Mouse (Mus musculus): ENCODE measurements around the gene Lrrc9.

Lrrc9 gene

DNA sequence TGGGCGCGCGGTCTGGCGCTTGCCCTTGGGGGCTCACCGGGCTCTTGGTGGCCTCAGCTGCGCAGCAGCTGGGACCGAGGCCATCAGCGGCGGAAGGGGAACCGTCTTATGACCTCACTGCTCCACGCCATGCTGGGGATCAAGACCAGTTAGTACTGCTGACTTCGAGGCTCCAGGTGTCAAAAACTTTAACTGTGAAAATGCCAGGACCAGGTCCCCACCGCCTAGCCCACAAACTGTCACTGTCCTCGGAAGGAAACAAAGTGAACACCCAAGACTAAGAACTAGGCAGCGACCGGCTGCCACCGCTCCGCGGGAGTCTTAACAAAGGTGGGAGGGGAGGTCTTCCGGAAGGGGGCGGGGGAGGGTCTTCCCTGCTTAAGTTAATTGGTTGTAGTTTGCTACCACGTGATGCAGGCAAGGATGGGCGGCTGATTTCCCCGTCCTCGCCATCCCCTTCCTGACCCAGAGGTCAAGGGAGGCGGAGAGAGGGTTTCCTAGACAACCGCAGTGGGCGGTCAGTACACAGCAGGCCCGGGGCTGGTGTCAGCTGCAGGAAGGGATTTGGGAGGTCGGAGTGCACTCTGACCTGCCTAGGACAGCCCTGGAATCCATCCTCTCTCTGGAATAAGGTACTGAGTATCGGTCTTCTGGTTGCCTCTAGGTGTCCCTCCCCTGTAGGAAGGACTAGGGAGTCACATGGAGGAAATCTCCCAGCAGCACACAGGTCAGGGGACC lies at the start of gene Lrrc9:
Lrrc9 (plus strand) TSS at position 28 of the 738 bp plus-strand sequence.
- DNase-seq, result peak; percentile 93

DNA sequence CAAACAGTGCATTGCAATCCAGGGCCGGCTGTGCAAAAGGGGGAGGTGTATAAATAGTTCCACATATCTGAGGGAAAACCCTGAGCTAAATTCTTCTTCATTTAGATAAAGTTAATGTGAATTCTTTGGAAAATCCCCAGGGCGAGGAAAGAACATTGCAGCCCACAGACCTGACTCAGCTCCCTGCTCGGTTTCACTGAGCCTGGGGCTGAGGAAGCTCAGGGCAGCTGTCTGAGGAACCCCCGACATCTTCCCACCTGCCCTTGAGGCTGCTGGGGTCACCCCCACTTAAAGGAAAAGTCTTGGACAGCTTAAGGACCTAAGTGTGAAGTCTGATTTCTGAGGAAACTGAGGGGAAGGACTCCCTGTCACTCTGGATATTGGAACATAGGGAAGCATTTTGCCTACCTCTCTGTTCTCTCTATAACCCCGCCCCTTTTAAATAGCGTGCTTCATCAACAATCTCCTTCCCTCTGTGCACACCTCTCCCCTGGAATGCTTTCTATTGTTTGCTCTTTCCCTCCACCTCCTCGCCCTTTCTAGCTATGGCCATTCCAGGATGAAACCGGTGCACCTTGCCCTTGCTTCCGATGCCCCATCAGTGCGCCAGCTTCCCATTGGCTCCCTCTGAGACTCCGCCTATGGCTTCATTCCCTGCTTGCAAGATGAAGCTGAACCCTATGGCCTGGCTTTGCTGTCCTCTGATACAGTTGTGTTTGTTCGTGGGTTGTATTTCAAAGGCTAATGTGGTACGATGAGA lies 48.4 kb upstream of the Lrrc9 start:
- no peak for DNase-seq

DNA sequence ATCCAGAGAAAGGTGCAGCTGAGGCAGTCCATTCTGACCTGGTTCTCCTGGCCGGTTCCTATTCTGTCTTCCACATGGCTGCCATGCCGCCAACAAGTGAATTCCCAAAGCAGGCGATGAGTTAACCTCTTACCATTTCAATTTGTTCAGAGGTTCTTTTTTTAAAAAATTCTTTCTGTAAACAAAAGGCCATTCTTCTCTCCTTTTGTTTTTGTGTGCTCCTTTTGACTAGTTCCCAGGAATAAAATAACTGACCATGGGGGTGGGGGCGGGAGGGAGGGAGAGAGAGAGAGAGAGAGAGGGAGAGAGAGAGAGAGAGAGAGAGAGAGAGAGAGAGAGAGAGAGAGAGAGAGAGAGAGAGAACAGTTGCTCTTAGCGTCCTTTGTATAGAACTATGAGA lies 36.6 kb upstream of the Lrrc9 start:
- DNase-seq, result peak; percentile 58

DNA sequence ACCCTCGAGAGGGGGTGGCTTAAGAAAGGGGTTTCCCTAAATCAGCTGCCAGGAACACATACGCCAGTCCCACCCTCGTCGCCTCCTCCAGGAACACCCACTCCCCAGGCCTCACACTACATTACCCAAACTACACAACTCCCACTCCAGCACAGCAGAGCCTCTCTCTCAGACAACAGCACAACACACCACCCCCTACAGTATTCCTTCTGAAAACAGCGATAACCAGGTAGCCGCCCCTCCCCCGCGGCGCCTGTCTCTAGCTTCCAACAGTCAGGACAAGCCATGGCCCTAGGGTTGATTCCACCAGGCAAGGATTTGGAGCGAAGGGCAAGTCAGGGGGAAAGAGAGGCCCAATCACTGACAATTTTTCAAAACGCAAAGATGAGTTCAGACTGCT lies 34.5 kb upstream of the Lrrc9 start:
- peak; percentile 60 for DNase-seq

DNA sequence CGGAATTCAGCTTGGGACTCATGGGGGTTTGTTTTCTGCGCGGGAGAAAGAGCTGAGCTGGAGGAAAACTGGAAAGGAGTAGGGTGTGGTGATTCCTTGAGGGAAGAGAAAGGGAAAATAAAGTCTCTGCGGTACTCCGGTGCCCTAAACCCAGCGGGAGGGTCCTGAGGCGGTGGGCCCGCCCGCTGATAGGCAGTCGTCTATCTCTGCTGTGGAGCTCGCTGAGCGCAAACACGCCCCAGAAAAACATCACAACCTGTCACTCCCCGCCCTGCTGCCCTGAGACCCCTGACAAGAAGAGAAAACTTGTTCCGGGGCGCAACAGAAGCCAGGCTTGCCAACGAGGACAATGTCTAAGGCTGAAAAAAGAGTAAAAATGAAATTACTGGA lies 34.0 kb upstream of the Lrrc9 start:
- peak; percentile 58 for DNase-seq

DNA sequence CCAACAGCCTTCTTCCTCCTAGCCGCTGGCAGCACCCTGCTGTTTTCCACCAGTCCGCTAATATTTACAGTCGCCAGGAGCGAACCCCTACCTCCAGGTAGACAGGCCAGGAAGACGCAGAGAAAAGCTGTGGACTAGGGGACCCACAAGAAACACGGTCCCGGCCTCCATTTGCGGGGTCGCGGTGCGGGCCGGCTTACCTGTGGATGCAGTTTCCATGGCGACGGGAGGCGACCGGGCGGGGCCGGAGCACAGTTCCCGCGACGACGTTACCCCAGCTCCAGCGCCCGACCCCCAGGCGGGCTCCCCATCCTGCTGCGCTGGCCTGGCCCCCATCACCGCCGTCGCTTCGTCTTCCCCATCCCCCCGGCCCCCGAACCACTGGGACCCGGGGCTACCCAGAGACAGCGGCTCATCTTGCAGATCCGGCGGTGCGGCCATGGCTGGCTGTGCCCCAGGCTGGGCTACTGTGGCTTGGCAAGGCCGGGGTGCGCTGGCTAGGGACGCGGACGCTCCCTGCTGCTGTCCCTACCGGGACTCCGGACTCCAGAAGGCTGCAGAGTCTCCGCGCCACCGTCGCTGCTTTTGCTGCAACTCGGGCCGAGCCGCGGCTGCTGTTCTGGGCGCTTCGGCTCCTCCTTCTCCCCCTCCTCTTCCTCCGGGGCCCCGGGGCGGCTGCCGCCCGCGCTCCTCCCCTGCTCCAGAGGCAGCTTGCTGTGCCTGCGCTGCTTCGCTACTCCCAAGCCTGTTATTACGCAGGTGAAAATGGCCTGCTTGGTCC lies 33.4 kb upstream of the Lrrc9 start:
- peak; percentile 83 for DNase-seq

DNA sequence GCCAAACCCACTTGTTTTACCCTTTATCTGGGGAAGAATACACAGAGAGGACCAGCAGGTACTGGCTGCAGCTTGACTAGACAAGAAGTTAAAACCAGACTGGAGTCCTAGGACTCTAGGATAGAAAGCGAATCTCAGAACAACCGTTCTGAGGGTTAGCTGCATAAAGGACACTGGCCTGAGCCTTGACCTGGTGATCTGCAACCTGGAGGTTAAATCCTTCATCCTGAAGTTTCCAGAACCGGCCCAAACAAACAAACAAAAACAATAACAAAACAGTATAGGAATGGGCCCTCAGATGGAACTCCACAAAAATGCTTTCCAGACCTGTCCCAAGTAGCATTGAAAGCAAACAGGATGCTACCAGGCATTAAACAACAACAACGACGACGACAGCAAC lies 32.7 kb upstream of the Lrrc9 start, which contains the start of gene Rtn1:
Rtn1 (minus strand) TSS at position 101 of the 400 bp plus-strand sequence.
- DNase-seq, result no peak

DNA sequence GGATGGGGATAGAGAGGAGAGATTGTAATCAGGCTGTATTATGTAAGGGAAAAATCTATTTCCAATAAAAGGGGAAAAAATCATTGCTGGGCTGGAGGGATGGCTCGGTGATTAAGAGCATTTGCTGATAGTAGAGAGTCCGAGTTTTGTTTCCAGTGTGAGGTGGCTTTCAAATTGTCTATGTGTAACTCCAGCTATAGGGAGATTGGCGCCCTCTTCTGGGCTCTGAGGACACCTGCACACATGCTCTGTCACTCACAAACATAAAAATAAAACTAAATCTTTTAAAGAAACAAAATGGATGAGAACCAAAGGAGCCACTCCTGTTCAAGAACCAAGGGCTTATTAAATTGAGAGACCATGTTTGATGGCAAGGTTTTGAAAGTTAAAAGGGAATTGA lies 23.9 kb upstream of the Lrrc9 start:
- peak; percentile 73 for DNase-seq

DNA sequence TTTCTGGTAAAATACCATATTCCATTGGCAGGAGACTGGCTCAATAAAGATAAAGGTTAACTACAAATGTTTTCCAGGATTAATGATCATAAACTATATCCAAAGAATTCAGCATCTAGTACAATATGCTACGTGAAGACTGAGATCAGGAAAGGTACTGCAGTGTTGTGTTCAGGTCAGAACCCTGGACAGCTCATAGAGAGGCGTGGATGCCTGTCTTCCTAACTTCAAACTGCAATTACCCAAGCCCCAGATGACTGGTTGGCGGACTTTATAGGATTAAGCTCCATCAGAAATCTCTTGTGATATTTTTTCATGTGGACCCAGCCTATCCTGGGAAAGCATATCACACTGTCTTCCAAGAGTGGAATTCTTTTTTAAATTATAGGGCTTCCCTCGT lies 19.0 kb upstream of the Lrrc9 start:
- DNase-seq, result no peak

DNA sequence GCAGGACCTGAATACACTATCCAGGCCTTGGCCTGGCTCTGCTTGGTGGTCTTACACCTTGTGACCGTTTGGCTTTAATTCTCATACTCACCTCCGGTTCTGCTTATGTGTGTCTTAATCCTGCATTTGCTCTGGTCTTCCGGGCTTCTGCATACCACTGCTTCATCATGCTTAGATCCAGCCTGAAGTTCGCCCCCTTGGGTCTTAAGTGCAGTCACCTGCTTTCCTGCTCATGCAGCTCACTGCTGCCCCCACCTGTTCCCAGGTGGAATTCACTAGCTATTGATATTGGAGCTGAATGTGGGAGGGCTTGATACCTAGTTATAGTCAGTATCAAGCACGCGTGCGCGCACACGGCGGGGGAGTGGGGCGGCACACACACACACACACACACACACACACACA lies 13.9 kb upstream of the Lrrc9 start:
- DNase-seq, result peak; percentile 88

DNA sequence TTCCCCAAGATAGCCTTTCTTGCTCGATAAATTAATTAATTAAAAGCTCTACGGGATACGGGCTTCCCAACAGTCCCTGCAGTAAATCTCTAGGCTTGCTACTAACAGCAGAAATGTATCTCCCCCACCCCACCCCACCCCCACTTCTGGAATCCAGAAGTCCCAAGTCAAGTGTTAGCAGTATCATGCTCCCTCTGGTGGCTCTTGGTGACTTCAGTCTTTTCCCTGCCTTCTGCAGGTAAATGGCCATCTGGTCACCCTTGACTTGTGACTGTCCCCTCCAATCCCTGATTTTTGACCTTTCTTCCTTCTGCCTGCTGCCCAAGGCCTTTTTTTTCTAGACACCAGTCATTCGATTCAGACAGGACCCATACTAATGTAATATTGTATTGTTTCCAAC lies 9.5 kb upstream of the Lrrc9 start:
- DNase-seq, result peak; percentile 27

DNA sequence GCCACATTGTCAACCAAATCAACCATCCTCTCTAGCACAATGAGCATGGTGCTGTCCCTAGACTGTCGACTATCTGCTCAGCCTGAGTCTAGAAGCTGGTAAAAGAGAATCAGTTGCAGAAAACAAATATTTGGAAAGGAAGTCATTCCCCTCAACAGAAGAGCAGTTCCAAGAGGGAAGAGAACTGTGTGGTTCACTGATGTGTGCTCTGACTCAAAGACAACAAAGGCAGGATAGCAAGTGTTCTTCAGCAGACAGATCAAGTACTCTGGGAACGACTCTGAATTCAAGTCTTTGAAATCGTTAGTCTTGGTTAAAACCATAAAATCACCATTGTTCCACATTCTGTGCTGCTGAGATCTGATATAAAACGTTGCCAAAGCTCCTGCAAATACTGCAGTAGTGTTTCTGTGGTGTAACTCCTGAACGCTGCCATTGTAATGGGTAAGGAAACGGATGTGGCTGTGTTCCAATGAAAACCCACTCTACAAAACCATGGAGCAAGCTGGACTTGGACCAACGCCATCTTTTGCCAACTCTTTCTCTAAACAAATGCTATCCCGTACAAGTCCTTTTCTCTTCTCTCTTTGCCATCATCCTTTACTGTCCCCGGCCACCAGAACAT lies 8.3 kb upstream of the Lrrc9 start:
- DNase-seq, result no peak

DNA sequence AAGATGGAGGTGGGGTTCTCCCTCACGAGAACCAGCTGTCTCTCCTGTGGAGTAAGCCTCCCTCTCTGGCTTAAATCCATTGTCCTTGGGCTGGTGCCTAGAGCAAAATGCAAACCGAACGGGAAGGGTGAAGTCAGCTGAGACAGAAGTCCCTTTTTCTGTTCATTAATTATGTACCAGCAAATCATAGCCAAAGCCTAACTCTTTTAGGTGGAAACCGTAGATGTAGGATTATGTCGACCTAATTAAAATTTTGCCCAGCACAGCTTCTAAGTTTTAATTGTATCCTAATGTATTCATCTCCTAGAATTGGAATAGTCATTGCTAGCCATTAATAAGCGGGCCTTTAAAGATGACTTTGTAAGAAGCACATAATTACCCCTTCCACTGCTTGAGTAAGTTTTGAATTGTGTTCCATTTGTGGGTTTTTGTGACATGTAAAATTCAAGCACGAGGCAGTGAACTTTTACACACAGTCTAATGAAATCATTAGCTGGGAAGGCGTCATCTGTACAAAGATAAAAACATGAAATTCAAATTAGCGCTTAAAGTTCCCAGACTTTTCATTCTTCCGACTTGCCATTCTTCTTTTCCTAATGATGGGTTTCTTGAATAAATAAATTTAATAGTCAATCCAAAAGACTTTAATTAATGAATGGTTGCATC lies 3.9 kb upstream of the Lrrc9 start:
- DNase-seq, result peak; percentile 56

DNA sequence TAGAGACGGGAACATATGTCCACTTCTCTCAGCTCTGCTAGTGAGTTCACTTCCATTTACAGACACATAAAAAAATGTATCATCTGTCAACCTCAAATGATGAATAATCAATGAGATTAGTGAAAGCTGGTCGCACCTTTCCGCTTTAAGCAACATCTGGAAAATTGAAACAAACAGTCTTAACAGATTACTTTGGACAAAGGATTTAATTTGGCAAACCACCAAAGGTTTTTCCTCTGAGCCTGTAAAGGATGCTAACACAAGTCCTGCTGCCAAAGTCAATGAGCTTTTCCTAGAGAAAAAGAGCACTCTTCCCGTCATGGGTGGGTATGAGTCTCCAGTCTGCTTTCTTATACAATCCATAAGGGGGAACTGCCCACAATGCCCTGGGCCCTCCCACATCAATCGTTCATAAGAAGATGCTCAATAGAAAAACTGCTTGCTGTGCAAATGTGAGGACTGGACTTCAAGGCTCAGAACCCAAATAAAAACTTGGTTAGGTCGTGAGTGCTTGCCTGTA lies 2.6 kb upstream of the Lrrc9 start:
- peak; percentile 20 for DNase-seq

DNA sequence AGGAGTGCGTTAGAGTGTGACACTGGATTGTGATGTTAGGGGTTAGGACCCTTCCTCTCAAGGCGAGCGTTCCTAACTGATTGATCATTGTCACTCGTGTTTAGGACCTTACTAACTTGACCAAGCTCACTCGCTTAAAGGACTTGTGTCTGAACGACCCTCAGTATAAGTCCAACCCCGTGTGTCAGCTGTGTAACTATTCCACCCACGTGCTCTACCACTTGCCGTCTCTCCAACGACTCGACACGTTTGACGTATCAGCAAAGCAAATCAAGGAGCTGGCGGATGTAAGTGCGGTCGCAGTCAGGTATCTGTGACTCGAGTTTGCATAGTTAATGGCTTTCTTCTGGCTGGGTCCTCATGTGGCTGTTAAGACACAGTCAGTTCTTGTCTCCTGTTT lies 12.3 kb downstream of the Lrrc9 start:
- no peak for DNase-seq

DNA sequence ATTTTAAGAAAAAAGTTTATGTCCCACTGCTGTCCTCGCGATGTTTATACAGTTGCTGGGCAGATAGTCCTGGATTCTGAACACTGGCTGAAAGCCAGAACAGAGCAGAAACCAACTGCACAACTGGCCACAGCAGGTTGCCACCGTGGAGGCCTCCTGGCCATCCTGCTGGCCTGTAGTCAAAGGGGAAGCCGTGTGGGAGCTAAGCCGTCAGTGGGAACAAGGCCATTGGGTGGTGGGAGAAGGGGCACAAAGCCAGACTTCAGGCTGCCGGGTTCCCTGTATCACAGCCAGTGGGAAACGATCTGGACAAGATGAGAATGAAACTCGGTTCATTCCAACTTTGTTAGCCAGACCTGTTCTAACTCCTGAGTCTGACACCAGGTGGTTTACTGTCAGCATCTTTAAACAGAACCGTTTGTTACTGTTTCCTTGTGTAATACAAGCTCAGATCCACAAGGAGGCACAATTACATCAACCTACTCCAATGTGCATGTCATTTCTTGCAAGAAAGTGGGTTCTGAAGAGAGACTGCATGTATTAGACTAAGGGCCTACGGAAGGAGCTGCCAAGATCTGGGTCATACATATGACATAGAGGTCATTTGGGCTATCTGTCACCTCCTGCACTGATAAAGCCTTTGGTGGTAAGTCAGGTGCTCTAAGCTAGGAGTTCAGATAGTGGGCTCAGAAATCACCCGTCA lies 19.7 kb downstream of the Lrrc9 start:
- DNase-seq, result peak; percentile 68

DNA sequence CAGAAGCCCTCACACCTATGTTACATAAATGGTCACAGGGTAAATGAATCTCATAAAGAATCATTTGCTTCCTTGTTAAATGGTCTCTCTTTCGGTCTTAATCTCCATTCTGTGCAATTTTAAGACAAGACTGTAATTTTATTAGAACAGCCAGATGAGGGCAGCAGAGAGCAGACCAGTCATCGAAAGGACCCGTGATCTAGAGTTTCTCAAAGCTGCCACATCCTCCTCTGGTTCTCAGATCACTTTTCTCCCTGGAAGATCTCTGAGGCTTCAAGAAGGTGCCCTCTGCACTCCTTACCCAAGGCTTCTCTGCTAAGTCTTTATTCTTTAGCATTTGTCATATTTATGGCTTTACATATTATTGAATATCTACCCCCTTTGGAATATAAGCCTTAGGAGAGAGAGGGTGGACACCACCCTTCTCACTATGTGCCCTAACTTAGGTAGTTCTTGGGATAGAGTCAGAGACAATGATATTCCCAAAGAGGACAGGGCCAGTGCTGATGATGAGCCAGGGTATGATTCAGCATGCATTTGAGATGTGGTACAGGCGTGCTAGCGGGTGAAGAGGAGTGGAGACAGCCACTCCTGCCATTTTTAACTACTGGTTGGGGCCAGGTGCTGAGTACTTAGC lies 20.3 kb downstream of the Lrrc9 start:
- peak; percentile 85 for DNase-seq

DNA sequence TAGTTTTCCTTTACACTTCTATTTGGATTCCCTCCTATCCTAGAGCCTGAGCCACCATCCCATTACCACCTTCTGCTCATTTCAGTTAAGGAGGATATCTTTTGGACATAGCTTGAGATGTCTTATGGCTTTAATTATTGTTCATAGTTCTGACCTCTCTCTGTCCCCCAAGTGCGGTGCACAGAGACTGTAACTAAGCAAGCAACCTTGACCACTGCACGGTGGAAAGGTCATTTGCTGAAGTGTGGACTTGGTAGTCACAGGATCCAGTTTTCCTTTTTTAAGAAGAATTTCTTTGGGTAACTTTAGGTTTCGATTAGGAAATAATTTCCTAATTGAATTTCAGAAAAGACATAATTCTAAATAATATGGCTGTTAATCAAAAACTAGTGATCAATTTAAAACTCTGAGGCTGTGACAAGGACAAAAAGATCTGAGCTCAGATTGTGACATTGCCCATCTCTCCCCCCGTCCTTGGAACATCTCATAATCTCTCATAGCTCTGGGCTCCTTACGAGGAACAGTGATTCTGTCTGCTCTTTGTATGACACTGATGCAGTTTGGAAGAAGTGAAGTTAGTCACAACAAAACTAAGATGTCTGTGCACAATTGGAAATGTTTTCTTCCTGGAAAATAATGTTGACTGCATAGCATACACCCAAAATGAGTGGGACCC lies 24.3 kb downstream of the Lrrc9 start:
- DNase-seq, result no peak

DNA sequence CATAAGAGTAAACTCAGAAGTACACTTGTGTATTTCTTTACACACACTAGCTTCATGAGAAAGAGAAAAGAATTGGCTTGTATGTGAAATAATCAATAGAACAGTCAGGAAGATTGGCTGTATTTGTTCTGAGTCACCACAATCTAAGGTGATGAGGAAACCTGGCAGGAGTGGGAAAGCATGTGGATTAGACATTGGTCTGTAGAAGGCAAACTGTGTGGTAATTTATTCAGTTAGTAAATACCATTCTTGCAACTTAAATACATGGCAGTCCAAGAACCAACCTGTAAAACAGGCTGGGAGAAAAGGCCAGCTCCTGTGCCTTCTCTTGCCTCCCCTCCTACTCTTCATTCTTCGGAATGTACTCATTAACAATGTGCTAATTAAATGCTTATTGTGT lies 25.6 kb downstream of the Lrrc9 start:
- no peak for DNase-seq

DNA sequence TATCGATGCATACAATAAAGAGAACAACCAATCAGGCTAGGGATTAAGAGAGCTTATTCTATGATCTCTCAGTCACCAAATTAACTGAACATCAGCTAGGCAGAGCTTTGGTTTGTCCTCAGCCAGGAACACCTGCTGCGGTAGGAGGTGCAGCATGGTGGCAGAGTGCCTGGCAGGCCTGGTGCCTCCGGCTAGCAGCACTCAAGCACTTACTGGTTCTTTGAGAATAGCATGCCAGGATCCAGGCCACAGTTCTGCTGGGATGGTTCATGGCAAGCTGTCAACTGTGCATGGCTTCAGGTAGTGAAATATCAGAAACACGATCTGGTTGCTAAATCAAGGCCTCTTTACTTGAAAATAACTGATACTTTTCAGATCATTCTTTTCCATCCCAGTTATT lies 26.1 kb downstream of the Lrrc9 start:
- peak; percentile 11 for DNase-seq

All from retina, postnatal 1 day (tissue).